Mouse (Mus musculus) mesoderm, embryonic 11.5 days (tissue): ENCODE data around the gene Zfp593.

Experiments
- DNase-seq: peaks from one replicate; pipeline ENCODE4 v3.0.0-alpha.2; 2012; ENCODE audit warnings: low read depth, low spot score

Gene Zfp593

DNA sequence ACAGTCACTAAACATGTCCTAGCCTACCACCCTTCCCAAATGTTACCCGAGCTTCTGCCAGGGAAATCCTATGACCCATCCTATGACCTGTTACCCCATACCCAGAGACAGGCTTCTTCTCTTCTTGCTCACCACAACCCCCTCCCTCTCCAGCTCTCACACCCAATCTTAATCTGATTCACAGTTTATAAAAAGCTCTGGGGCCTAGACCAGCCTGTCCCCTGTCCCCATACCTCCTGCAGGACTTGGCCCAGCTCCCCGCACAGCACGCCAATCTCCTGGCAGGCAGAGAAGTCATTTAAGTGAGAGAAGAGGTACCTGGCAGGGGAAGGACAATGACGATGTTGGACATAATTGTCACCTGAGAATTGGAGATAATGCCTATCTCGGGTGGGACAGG lies 10.5 kb downstream of the Zfp593 start:
- no peak for DNase-seq

DNA sequence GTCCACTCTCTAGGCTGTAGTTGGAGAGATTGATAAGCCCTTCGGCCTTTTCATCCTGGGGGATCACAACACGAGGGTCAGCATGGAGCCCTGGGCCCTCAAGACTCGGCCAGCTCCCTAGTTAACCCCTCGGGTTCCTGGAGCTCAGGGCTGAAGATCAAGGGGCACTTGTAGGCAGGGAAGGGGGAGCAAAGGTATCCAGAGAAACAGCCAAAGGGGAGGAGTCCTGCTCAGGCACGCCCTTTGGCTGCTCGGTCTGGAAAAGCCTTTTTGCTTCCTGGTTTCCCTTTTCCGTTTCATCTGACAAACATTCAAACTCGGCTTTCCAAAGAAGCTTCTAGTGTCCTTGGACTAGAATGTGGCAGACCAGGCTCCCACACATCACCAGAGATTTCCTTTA lies 15.0 kb downstream of the Zfp593 start:
- DNase-seq: no peak

DNA sequence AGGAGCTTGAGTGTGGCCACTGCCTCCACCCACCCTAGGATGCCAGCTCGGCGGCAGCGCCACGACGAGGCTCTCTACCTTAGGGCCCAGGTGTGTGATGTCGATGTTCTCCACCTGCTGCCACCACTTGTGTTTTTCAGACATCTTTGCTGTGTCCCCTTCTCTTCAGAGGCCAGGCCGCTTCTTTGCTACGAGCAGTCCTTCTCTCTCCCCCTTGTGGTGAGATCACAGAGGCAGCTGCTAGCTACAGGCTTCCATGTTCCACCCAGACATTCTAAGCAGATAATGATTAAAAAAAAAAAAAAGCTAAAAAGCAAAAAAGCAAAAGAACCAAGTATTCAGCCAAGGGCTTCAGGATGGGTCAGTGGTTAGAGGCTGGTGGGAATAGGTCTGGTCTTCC lies 18.2 kb downstream of the Zfp593 start, which contains the start of gene Catsper4:
Catsper4 (minus strand) TSS at position 190 of the 400 bp plus-strand sequence.
- DNase-seq: no peak

DNA sequence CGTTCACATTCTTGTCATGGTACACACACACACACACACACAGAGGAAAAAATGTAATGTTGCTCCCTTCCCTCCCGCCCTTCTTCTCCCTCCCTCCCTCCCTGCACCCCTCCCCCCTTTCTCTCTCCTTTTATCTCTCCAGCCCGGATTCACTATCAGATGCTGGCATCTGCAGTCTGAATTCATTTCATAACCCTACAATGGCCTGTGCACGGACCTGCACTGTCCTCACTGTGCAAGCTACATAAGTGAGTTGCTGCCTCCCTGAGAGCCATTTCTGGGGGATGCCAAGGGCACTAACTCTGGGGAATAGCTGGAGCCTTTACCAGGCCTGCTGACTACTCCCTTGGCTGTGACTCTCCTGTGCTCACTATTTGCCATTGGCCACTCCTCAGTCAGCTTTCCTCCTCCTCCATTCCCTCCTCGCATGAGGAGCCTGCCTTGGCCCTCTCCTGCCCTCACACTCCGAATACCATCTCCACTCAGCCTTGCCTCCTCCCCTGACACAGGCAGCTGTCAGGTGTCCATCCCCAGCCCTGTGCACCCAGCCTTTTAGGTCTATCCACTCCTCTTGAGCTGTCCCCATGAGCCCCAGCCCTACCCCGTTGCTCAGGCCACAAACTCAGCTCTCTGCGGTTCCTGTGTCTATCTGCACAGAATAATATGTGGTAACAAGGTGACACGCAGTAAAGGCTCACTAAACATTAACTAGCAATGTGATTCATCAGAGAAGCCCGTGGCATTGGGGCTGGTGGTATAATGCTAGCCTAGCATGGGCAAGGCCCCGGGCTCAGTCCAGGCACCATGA lies 22.4 kb downstream of the Zfp593 start:
- no peak for DNase-seq

DNA sequence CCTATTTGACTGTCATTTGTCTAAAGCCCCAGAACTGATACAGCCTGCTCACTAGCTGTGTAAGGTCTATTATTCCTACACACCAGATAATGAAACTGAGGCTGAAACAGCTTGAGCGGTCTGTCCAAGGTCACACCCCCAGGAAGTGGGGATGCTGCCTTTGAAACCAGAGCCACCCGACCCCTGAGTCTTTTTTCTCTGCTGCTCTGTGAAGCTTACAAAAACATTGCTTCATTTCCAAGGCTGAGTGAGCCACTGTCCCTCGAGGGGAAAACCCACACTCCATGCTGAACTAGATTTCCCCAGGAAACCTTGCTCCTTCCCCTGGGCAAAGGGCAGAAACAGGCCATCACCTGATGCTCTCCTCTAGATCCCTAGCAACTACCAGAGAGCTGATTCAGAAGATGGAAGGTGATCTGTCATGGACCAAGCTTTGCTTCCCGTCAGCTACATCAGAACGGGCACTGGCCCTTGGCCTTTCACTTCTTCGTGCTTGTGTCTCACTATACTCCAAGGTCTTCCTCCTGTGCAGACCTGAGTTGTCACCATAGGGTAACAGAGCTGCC lies 38.8 kb downstream of the Zfp593 start:
- no peak for DNase-seq

DNA sequence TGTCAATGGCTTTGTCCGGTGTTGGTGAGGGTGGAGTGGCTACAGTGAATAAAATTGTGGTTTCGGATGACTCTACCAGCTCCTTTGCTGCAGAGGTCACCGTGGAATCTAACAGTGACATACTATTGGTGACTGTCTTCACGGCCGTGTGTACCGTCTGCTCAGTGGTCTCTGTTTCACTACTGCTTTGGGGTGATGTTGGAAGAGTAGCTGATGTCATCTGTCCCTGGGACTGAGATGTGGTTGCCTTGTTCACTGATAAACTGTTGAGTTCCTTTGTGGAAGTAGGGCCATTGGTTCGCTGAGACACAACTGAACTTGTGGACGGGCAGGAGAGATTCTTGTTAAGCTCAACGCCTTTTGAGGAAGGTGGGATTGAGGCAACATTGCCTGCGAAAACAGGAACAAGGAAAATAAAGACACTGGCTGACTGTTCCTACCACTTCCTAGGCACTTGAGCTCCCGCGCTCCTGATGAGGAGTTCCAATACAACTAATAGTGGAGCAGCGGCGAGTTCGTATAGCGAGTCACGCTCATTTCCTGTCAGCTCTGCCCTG lies 42.0 kb downstream of the Zfp593 start:
- DNase-seq: no peak

DNA sequence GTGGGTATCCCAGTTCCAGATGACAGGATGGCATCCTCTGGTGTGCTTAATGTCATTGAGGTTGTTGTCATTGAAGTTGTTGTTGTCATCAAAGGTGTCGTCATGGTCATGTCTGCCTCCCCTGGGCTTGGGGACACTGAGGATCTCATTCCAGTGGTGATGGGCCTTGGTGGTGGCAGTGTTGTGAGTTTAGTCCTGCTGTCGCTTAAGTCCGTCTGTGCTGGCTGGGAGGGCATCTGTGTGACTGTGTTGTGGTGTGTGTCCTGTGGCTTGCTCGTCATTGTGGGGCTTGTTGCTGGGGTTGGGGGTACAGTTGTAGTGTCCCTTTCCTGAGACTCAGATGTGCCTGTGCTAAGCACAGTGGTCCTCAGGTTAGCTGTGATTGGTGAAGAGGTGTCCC lies 42.5 kb downstream of the Zfp593 start, which contains the start of gene Gm7534:
Gm7534 (minus strand) TSS at position 101 of the 400 bp plus-strand sequence.
- no peak for DNase-seq

DNA sequence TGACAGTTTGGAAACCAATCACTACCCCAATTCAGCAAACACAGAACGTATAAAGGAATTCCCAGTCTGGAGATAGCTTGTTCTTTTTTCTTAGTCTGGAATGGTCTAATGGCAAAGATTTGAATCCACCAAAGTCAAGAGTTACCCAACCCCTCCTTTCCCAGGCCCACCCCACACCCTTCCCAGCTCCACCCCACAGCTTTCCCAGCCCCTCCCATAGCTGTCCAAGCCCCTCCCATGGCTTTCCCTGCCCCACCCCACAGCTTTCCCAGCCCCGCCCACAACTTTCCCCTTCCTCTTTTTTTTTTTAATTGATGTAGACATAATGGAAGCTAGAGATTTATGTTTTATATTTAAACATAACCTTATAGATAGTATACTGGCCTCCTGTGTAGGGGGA lies 46.0 kb downstream of the Zfp593 start:
- no peak for DNase-seq
